Mouse (Mus musculus) thymus, postnatal 10 days (tissue): Measurements from ENCODE around the gene Crybg1.
A peak's percentile ranks its signal among the peaks of the same experiment; 100 is the strongest.
"Not testable (repeated sequence)": the region's sequence is repeated elsewhere in the genome, so short reads cannot be mapped to it uniquely, and the experiment has no call there.

Source experiments
- DNase-seq, 2 experiments: peaks; one replicate each; pipeline ENCODE4 v3.0.0; 2021; ENCODE audit warnings: low spot score in 2 of 2

Gene Crybg1

GRCm38 (mm10) chr10:44005677-44006641 is 142.7 kb downstream of the Crybg1 start:
- DNase-seq: peak in 1 of 2 experiments; percentile 11

- no peak for DNase-seq
Measured at GRCm38 (mm10) chr10:44004221-44004751, 144.4 kb downstream of the Crybg1 start.

GRCm38 (mm10) chr10:44003551-44004151 is 145.0 kb downstream of the Crybg1 start:
- peak; percentile 44 to 65 for DNase-seq

DNA sequence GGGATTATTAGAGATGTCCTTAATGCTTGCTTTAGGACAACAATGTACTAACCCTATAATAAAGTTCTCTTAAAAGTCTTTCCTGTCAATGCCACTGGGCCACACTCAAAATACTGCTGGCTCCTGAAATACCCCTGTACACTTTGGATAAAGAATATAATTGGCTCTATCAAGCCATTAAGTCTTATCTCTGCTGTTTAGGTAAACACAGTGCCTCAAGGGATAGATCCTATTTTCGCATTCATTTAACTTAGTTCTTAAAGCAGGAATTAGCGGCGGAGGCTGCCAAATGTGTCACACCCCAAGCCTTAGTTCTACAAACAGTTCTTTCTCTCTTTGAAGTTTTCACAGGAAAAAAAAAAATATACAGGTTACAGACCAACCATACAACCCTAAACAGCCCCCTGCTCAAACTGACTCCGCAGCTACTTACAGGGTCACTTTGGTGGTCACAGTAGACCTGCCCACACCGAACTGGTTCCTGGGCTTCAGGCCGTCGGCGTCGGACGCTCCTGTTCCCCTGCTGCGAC is 145.6 kb downstream of the Crybg1 start:
- DNase-seq: no peak

DNA sequence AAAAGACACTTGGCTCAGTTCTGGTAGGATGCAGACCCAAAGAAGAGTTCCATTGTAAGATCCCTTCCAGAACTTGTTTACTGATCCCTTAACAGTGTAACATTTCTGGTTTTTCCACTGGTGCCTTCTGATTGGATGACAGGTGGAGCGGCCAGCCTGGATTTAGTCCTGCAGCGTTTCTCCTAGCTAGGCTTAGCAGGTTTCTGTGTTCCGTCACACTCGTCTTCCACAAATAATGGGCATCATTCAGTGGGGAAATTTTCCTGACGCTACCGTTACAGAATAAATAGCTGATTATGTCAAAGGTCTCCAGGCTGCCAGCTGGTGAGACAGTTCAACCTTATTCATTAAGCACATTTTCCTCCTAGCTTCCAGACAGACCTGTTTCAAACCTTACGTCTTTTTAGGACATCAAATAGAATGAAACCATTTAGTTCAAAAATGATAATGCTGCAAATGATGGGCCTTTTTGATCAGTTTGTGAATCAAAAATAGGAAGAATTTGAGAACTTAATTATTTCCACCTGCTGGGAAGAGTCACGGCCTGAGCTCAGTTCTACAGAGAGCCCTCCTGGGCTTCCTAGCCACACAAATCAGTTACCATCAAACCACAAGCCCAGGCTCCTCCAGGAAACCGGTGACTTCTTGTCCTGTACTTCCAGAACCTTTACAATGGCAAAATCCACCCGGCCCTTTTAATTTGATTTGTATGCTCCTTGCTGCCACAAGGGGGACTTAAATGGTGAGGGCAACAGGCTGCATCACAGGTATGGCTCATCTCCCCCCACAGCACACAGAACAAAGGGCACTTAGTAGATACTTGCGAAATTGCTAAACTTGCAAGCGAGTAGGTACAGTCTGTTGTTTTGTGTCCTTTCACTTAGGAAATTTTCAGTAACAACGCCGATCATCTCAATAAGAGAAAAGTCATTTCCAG is 146.4 kb downstream of the Crybg1 start:
- DNase-seq: peak in 1 of 2 experiments; percentile 34

- no peak for DNase-seq
Measured at GRCm38 (mm10) chr10:44000156-44000865, 148.3 kb downstream of the Crybg1 start.

- no peak for DNase-seq
Measured at GRCm38 (mm10) chr10:43998503-43999082, 150.1 kb downstream of the Crybg1 start.

DNA sequence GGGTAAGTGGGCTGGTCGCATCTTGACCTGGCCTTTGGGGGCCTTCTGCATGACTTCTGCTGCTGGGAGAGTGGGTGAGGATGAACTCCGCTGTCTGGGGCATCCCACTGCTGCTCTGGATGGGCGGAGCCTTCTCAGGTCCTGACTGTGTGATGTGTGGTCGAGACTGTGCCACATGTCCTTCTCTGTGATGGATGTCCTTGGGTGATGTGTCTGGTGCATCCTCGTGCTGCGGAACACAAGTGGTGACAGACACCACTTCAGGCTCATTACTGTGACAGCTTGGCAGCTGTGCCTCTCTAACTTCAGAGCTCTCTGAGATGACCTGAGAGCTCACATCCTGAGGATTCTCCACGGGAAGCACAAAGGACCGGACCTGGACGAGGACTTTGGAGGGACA is 150.6 kb downstream of the Crybg1 start:
- no peak for DNase-seq

DNA sequence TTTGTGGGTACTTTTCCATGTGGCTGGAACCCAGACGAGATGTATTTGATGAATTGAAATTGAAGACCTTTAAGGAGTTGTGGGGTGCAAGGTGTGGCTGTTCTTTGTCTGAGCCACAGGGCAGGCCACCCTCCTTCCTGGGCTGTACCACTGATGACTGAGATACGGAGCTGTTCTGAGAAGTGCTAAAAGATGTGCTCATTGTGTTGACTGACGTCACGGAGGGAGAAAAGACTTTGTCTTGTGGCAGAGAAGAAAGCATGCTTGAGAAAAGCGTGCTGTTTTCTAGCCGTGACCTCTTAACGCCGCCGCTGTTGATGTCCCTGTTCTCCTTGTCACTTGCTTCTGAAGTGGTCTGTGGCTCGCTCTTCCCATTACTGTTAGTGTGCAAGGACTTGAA is 151.4 kb downstream of the Crybg1 start:
- DNase-seq: peak in 1 of 2 experiments; percentile 14

GRCm38 (mm10) chr10:43995858-43996650 is 152.6 kb downstream of the Crybg1 start:
- DNase-seq: no peak

DNA sequence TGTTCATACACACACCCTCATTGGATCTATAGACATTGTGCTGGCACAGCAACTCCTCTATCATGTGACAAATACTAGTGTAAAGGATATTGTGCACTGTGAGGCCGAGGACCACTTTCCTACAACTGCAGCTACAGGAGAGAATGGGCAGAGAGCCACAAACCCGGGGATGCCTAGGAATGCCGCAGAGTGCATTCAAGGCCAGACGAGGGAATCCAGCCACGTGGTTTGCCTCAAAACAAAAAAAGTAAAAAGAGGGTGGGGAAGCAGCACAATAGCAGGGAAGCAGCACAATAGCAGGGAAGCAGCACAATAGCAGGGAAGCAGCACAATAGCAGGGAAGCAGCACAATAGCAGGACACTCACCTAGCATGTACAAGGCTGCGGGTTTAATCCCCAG is 155.5 kb downstream of the Crybg1 start:
- no peak for DNase-seq

GRCm38 (mm10) chr10:43992506-43992905 is 156.1 kb downstream of the Crybg1 start:
- DNase-seq: no peak

GRCm38 (mm10) chr10:43991268-43991667 is 157.4 kb downstream of the Crybg1 start:
- no peak for DNase-seq

DNA sequence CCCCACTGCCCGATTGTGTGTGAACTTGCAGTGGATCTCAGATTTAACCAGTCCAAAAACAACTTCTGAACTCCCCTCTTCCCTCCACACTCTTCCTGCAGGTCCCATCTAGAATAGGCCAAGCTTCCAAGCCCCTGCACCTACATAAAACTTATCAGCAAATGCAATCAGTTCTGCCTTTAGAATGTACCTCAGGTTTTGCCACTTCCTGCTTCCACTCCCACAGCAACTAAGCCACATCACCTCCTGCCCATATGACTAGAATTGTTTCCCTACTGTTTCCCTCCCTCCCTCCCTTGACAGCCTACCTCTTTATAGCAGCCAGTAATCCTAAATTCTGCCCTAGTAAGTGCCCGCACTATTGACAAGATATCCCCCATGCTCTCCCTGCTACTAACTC is 164.8 kb downstream of the Crybg1 start:
- no peak for DNase-seq

DNA sequence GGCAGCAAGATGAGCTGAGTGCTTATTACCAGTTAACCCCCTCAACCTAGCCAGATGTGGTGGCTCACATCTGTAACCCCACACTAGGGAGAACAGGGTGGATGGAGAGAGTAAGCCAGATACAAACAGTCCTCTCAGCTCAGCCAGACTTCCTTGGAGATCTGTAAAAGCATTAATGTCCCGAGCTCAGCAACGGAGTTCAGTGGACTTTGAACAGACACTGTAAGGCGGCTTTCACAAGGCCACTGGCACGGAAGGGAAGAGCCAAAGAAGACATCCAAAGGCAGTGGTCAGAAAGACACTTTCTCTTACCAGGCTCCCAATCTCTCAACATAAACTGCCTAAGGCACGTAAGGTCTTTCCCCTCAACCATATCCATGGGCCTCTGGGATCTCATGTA is 165.4 kb downstream of the Crybg1 start:
- DNase-seq: no peak

- DNase-seq: no peak
Measured at GRCm38 (mm10) chr10:43982470-43982869, 166.2 kb downstream of the Crybg1 start.

- DNase-seq: not testable (repeated sequence)
Measured at GRCm38 (mm10) chr10:43980742-43981141, 167.9 kb downstream of the Crybg1 start.

DNA sequence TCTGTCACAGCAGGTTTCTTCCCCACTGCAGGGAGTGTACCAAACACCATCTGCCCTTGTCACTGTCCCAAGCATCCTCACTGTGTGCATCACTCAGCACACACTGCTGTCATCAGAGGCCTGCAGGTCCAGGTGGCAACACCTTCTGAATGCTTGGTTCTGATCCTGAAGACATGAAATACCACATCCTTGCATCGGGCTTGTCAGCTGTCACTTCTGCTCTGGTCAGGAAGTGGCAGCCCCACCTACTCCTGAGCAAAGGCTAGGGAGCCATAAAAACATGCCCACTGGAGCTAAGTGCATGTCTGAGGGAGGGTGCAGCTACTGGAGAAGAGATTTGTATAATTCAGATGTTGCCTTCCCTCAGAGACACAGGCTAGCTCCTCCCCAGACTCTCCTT is 168.6 kb downstream of the Crybg1 start:
- DNase-seq: no peak

DNA sequence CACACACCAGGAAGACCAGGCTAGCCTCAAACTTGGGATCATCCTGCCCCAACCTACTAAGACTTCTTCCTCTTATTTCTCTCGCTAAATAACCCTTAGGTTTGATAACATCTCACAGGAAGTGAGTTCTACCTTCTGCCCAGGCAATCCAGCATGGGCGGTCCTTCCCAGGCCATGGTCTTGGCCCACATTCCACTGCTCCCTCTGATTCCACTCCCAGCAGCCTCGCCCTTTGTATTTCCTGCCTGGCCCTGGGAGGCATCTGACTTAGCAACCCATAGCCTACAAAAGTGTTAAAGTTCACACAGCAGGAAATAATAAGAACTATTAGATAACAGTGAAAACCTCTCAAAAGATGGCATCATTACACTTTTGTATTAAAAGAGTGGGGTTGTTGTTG is 171.3 kb downstream of the Crybg1 start:
- DNase-seq: no peak

- DNase-seq: no peak
Measured at GRCm38 (mm10) chr10:43973244-43973643, 175.4 kb downstream of the Crybg1 start.
